In genomic region chr10:71127278-71127950, GRCm38 (mm10) we compare ENCODE assay signal across 18 mouse cellular contexts. TPM values are rescaled to one million over a fixed set of nuclear protein-coding genes. Genes with fewer than 3 reads are reported as not detected.
DNase-seq lines count a peak whose midpoint lies in the region; ATAC-seq lines count a peak whose summit lies in the region.
"Had no signal": no experiment of that assay in that cellular context is flagged by ENCODE, and none has a peak within 500 bp of the region (broad histone marks: within the 10 kb centered on the region; RNA-seq: fewer than 3 reads in every experiment).

No protein-coding gene starts in this region.

- WGBS in midbrain, embryonic 11.5 days = 72% methylated on average over 13 of the region's 13 CpGs
- WGBS in midbrain, embryonic 14.5 days = 72% methylated on average over 13 of the region's 13 CpGs

- H3K9ac ChIP-seq in midbrain, embryonic 11.5 days (ENCODE audit: low read length) = no peak overlapping the region
- no peak overlapping the region for H3K9ac ChIP-seq in midbrain, embryonic 14.5 days (replicated peaks; ENCODE audit: low read length)
- H3K9ac ChIP-seq: forebrain, embryonic 13.5 days; limb, embryonic 15.5 days had no signal

- no peaks in the 10 kb centered on the region for H3K4me1 ChIP-seq in midbrain, embryonic 11.5 days (ENCODE audit: control insufficient read depth, insufficient read depth, low read length)
- H3K4me1 ChIP-seq in midbrain, embryonic 14.5 days (ENCODE audit: control insufficient read depth, insufficient read depth, low read length) = no peaks in the 10 kb centered on the region
- H3K4me1 ChIP-seq: forebrain, embryonic 13.5 days had no signal

- no peaks in the 10 kb centered on the region for H3K27me3 ChIP-seq in midbrain, embryonic 11.5 days (ENCODE audit: control insufficient read depth, insufficient read depth, low read length)
- H3K27me3 ChIP-seq in midbrain, embryonic 14.5 days (ENCODE audit: control insufficient read depth, insufficient read depth, low read length) = no peaks in the 10 kb centered on the region
- H3K27me3 ChIP-seq: forebrain, embryonic 13.5 days; limb, embryonic 15.5 days had no signal

- H3K4me3 ChIP-seq in midbrain, embryonic 11.5 days (ENCODE audit: low read depth, low read length) = no peak overlapping the region
- H3K4me3 ChIP-seq in midbrain, embryonic 14.5 days (replicated peaks; ENCODE audit: low read depth, low read length) = no peak overlapping the region
- H3K4me3 ChIP-seq: erythroblast, embryonic 14.5 days; forebrain, embryonic 13.5 days; limb, embryonic 15.5 days; midbrain, embryonic 10.5 days had no signal

- ATAC-seq in midbrain, embryonic 11.5 days (ENCODE audit: low FRiP score) = no peak
- no peak for ATAC-seq in midbrain, embryonic 14.5 days (ENCODE audit: low FRiP score, low TSS enrichment)
- ATAC-seq: forebrain, embryonic 13.5 days; hindbrain, embryonic 16.5 days had no signal

- no peak overlapping the region for H3K4me2 ChIP-seq in midbrain, embryonic 11.5 days
- H3K4me2 ChIP-seq in midbrain, embryonic 14.5 days (ENCODE audit: low read length) = no peak overlapping the region
- H3K4me2 ChIP-seq: forebrain, embryonic 13.5 days; limb, embryonic 15.5 days had no signal

- DNase-seq in midbrain, embryonic 11.5 days (ENCODE audit: low spot score, missing footprints) = peak; percentile 14
- no peak for DNase-seq in midbrain, embryonic 14.5 days
- DNase-seq in kidney, adult 9 months = peak; percentile 88
- DNase-seq in kidney, postnatal 14 days = peak; percentile 61
- DNase-seq in left cerebral cortex, adult 9 months (ENCODE audit: low spot score in 2 of 2) = no peak
- DNase-seq in layer of hippocampus, adult 18-20 months (ENCODE audit: low spot score in 2 of 2) = no peak
- no peak for DNase-seq in frontal cortex, adult 2 months (ENCODE audit: extremely low spot score in 1 of 2, low spot score in 1 of 2)
- DNase-seq: adrenal gland, adult 8-10 months; cerebellum, adult 8-10 months; gastrocnemius, postnatal 14 days had no signal

- H3K36me3 ChIP-seq in midbrain, embryonic 11.5 days (ENCODE audit: control insufficient read depth, insufficient read depth, low read length) = no peaks in the 10 kb centered on the region
- no peaks in the 10 kb centered on the region for H3K36me3 ChIP-seq in midbrain, embryonic 14.5 days (ENCODE audit: control insufficient read depth, insufficient read depth, low read length)
- H3K36me3 ChIP-seq: limb, embryonic 15.5 days; midbrain, embryonic 10.5 days had no signal

- no peak overlapping the region for H3K27ac ChIP-seq in midbrain, embryonic 11.5 days (ENCODE audit: low read depth, low read length)
- H3K27ac ChIP-seq in midbrain, embryonic 14.5 days (replicated peaks; ENCODE audit: low read depth, low read length) = no peak overlapping the region
- H3K27ac ChIP-seq: forebrain, embryonic 13.5 days; limb, embryonic 15.5 days; macrophage had no signal

- H3K9me3 ChIP-seq in midbrain, embryonic 11.5 days (ENCODE audit: control insufficient read depth, low read length) = no peaks in the 10 kb centered on the region
- no peaks in the 10 kb centered on the region for H3K9me3 ChIP-seq in midbrain, embryonic 14.5 days (ENCODE audit: control insufficient read depth, low read length)
- H3K9me3 ChIP-seq: forebrain, embryonic 13.5 days; limb, embryonic 15.5 days; midbrain, embryonic 10.5 days had no signal

RNA-seq across cellular contexts. Expression of gene Bicc1, which starts 32.1 kb away (rescaled TPM):
- 9.2 and 9.6 TPM in 2 replicates for polyA plus RNA-seq in midbrain, embryonic 11.5 days (2014; fragmentation: Nextera tagmentation; extraction: Ambion mirVana)
- 1.7 and 6.2 TPM in 2 replicates for polyA plus RNA-seq in midbrain, embryonic 14.5 days (2014; fragmentation: Nextera tagmentation; extraction: Ambion mirVana)
- total RNA-seq in layer of hippocampus, adult 18-20 months (2021) = 1 to 10 TPM; 3.6 to 4.1 TPM
- polyA plus RNA-seq in frontal cortex, adult 2 months (2012; rRNA removed) = 3.5 and 4.7 TPM in 2 replicates
- total RNA-seq: common myeloid progenitor, adult 5-6 weeks; monocyte, adult 5-6 weeks had no signal
- polyA plus RNA-seq: erythroblast, embryonic 14.5 days; macrophage had no signal

Comparison
In these comparisons a context has a peak if more than half of its experiments do, and no peak if none do; other contexts are left out.
1. DNase-seq: peak in midbrain, embryonic 11.5 days (single experiment), kidney, adult 9 months (single experiment) and kidney, postnatal 14 days (single experiment); none in midbrain, embryonic 14.5 days (single experiment), left cerebral cortex, adult 9 months (0 of 2), layer of hippocampus, adult 18-20 months (0 of 2) and frontal cortex, adult 2 months (0 of 2).